Mouse (Mus musculus): ENCODE data around the gene Frmd8. TPM values are rescaled to one million over a fixed set of nuclear protein-coding genes. Genes with fewer than 3 reads are reported as not detected.
"Not testable (repeated sequence)": the region's sequence is repeated elsewhere in the genome, so short reads cannot be mapped to it uniquely, and the experiment has no call there.

Frmd8 gene
- polyA plus RNA-seq, 1 experiment from 2014 or later: 44.6 TPM

GRCm38 (mm10) chr19:5822834-5823205 lies 52.3 kb downstream of the Frmd8 start:
- Histone ChIP-seq H3K4me1 (peaks cover 57% of the 10 kb centered on the region), H3K4me3 (peak overlapping the region; percentile 34; the same call in 1 of the 2 replicates), H3K9me3 (no peaks in the 10 kb centered on the region), H3K36me3 (replicated peaks) (no peaks in the 10 kb centered on the region), H3K27ac (replicated peaks) (peak overlapping the region; percentile 69; the same call in 1 of the 2 replicates), H3K27me3 (replicated peaks; ENCODE audit: low read depth, poor library complexity, severe bottlenecking) (no peaks in the 10 kb centered on the region)
- 71% methylated on average over 7 of the region's 7 CpGs for WGBS
- no peak for DNase-seq (ENCODE audit: low spot score)

GRCm38 (mm10) chr19:5822174-5822833 lies 52.8 kb downstream of the Frmd8 start:
- H3K9me3 ChIP-seq: no peaks in the 10 kb centered on the region
- WGBS: 31% methylated on average over 12 of the region's 12 CpGs
- H3K4me1 ChIP-seq: peaks cover 57% of the 10 kb centered on the region
- peak overlapping the region; percentile 69; the same call in 1 of the 2 replicates for H3K27ac ChIP-seq (replicated peaks)
- no peaks in the 10 kb centered on the region for H3K36me3 ChIP-seq (replicated peaks)
- DNase-seq (ENCODE audit: low spot score): peak; percentile 61
- H3K27me3 ChIP-seq (replicated peaks; ENCODE audit: low read depth, poor library complexity, severe bottlenecking): no peaks in the 10 kb centered on the region
- no peak overlapping the region for H3K4me3 ChIP-seq

GRCm38 (mm10) chr19:5821847-5822173 lies 53.3 kb downstream of the Frmd8 start:
- peaks cover 56% of the 10 kb centered on the region for H3K4me1 ChIP-seq
- 62% methylated on average over 5 of the region's 5 CpGs for WGBS

GRCm38 (mm10) chr19:5819549-5819948 lies 55.5 kb downstream of the Frmd8 start:
- DNase-seq (ENCODE audit: low spot score): no peak
- WGBS: 60% methylated on average over 12 of the region's 12 CpGs
- Histone ChIP-seq H3K4me3 (no peak overlapping the region; the same call in 1 of the 2 replicates), H3K9me3 (no peaks in the 10 kb centered on the region), H3K27me3 (replicated peaks; ENCODE audit: low read depth, poor library complexity, severe bottlenecking) (no peaks in the 10 kb centered on the region), H3K36me3 (replicated peaks) (no peaks in the 10 kb centered on the region), H3K4me1 (peaks cover 60% of the 10 kb centered on the region), H3K27ac (replicated peaks) (no peak overlapping the region; the same call in 1 of the 2 replicates)

More at GRCm38 (mm10) chr19:5821847-5822173, 53.3 kb downstream of the Frmd8 start:
- DNase-seq (ENCODE audit: low spot score): no peak
- no peak overlapping the region for H3K4me3 ChIP-seq
- H3K36me3 ChIP-seq (replicated peaks): no peaks in the 10 kb centered on the region
- H3K9me3 ChIP-seq: no peaks in the 10 kb centered on the region
- 0 out of 2 replicates have a peak overlapping the region, but pooled peaks have one; percentile 69 for H3K27ac ChIP-seq (replicated peaks)
- no peaks in the 10 kb centered on the region for H3K27me3 ChIP-seq (replicated peaks; ENCODE audit: low read depth, poor library complexity, severe bottlenecking)

- DNase-seq (ENCODE audit: low spot score): no peak
- Histone ChIP-seq H3K36me3 (replicated peaks) (no peaks in the 10 kb centered on the region), H3K4me1 (peaks cover 56% of the 10 kb centered on the region), H3K9me3 (no peaks in the 10 kb centered on the region), H3K27me3 (replicated peaks; ENCODE audit: low read depth, poor library complexity, severe bottlenecking) (no peaks in the 10 kb centered on the region), H3K4me3 (no peak overlapping the region), H3K27ac (replicated peaks) (peak overlapping the region; percentile 82)
- WGBS: 75% methylated on average over 6 of the region's 6 CpGs
These were observed 56.5 kb downstream of the Frmd8 start for GRCm38 (mm10) chr19:5818590-5818977.

- peak overlapping the region; percentile 45 for H3K4me3 ChIP-seq
- peak; percentile 87 for DNase-seq (ENCODE audit: low spot score)
- H3K9me3 ChIP-seq: no peaks in the 10 kb centered on the region
- peak overlapping the region; percentile 82 for H3K27ac ChIP-seq (replicated peaks)
- H3K4me1 ChIP-seq: peaks cover 49% of the 10 kb centered on the region
- WGBS: 22% methylated on average over 21 of the region's 21 CpGs
- H3K27me3 ChIP-seq (replicated peaks; ENCODE audit: low read depth, poor library complexity, severe bottlenecking): no peaks in the 10 kb centered on the region
- H3K36me3 ChIP-seq (replicated peaks): no peaks in the 10 kb centered on the region
These were observed 57.1 kb downstream of the Frmd8 start for GRCm38 (mm10) chr19:5817703-5818589.

GRCm38 (mm10) chr19:5815928-5816327 lies 59.1 kb downstream of the Frmd8 start:
- H3K27ac ChIP-seq (replicated peaks): 0 out of 2 replicates have a peak overlapping the region, but pooled peaks have one; percentile 41
- 75% methylated on average over 4 of the region's 4 CpGs for WGBS
- DNase-seq (ENCODE audit: low spot score): no peak
- no peaks in the 10 kb centered on the region for H3K9me3 ChIP-seq
- peaks cover 57% of the 10 kb centered on the region for H3K4me1 ChIP-seq
- no peaks in the 10 kb centered on the region for H3K36me3 ChIP-seq (replicated peaks)
- no peaks in the 10 kb centered on the region for H3K27me3 ChIP-seq (replicated peaks; ENCODE audit: low read depth, poor library complexity, severe bottlenecking)
- no peak overlapping the region for H3K4me3 ChIP-seq

- 94% methylated on average over 7 of the region's 7 CpGs for WGBS
- no peaks in the 10 kb centered on the region for H3K9me3 ChIP-seq
- H3K4me3 ChIP-seq: no peak overlapping the region
- DNase-seq (ENCODE audit: low spot score): no peak
- peaks cover 66% of the 10 kb centered on the region for H3K4me1 ChIP-seq
- H3K27me3 ChIP-seq (replicated peaks; ENCODE audit: low read depth, poor library complexity, severe bottlenecking): no peaks in the 10 kb centered on the region
- no peaks in the 10 kb centered on the region for H3K36me3 ChIP-seq (replicated peaks)
- H3K27ac ChIP-seq (replicated peaks): no peak overlapping the region
These were observed 60.1 kb downstream of the Frmd8 start for GRCm38 (mm10) chr19:5815010-5815409.

GRCm38 (mm10) chr19:5814048-5814447 lies 61.0 kb downstream of the Frmd8 start:
- DNase-seq (ENCODE audit: low spot score); H3K9me3 ChIP-seq; H3K36me3 ChIP-seq (replicated peaks); H3K4me3 ChIP-seq; H3K27me3 ChIP-seq (replicated peaks; ENCODE audit: low read depth, poor library complexity, severe bottlenecking): not testable (repeated sequence)
- H3K27ac ChIP-seq (replicated peaks): peak overlapping the region; percentile 24; the same call in 1 of the 2 replicates
- H3K4me1 ChIP-seq: peaks cover 70% of the 10 kb centered on the region
- WGBS: 59% methylated on average over 1 of the region's 1 CpGs

GRCm38 (mm10) chr19:5813567-5813966 lies 61.5 kb downstream of the Frmd8 start:
- no peaks in the 10 kb centered on the region for H3K27me3 ChIP-seq (replicated peaks; ENCODE audit: low read depth, poor library complexity, severe bottlenecking)
- H3K9me3 ChIP-seq: no peaks in the 10 kb centered on the region
- peak overlapping the region; percentile 24; the same call in 1 of the 2 replicates for H3K27ac ChIP-seq (replicated peaks)
- 91% methylated on average over 3 of the region's 3 CpGs for WGBS
- H3K36me3 ChIP-seq (replicated peaks): no peaks in the 10 kb centered on the region
- no peak for DNase-seq (ENCODE audit: low spot score)
- peaks cover 70% of the 10 kb centered on the region for H3K4me1 ChIP-seq
- no peak overlapping the region for H3K4me3 ChIP-seq

- H3K9me3 ChIP-seq: no peaks in the 10 kb centered on the region
- no peaks in the 10 kb centered on the region for H3K36me3 ChIP-seq (replicated peaks)
- no peaks in the 10 kb centered on the region for H3K27me3 ChIP-seq (replicated peaks; ENCODE audit: low read depth, poor library complexity, severe bottlenecking)
- 59% methylated on average over 7 of the region's 7 CpGs for WGBS
- H3K4me1 ChIP-seq: peaks cover 70% of the 10 kb centered on the region
- peak; percentile 65 for DNase-seq (ENCODE audit: low spot score)
- H3K4me3 ChIP-seq: no peak overlapping the region; the same call in 1 of the 2 replicates
- H3K27ac ChIP-seq (replicated peaks): peak overlapping the region; percentile 77
These were observed 63.1 kb downstream of the Frmd8 start for GRCm38 (mm10) chr19:5811771-5812504.

GRCm38 (mm10) chr19:5810840-5811563 lies 64.1 kb downstream of the Frmd8 start:
- Histone ChIP-seq H3K27ac (replicated peaks) (peak overlapping the region; percentile 77), H3K4me1 (peaks cover 75% of the 10 kb centered on the region), H3K9me3 (no peaks in the 10 kb centered on the region), H3K27me3 (replicated peaks; ENCODE audit: low read depth, poor library complexity, severe bottlenecking) (no peaks in the 10 kb centered on the region), H3K4me3 (0 out of 2 replicates have a peak overlapping the region, but pooled peaks have one; percentile 3), H3K36me3 (replicated peaks) (no peaks in the 10 kb centered on the region)
- WGBS: 76% methylated on average over 9 of the region's 9 CpGs
- DNase-seq (ENCODE audit: low spot score): no peak
